Mouse (Mus musculus) brain, embryonic 14.5 days (tissue): Measurements from ENCODE around the gene Ilvbl. TPM values are rescaled to one million over a fixed set of nuclear protein-coding genes. Genes with fewer than 3 reads are reported as not detected.
"Not testable (repeated sequence)": the region's sequence is repeated elsewhere in the genome, so short reads cannot be mapped to it uniquely, and the experiment has no call there.

Source experiments
- DNase-seq: peaks from one replicate; pipeline ENCODE4 v3.0.0-alpha.2; 2011; ENCODE audit warnings: low read depth
- CTCF ChIP-seq: fragments of 200-500 bp; IDR thresholded peaks from 2 replicates; pipeline ENCODE4 v1.5.1; 2012; ENCODE audit warnings: inconsistent platforms, mild to moderate bottlenecking, moderate library complexity, borderline replicate concordance; ENCODE audit not compliant: insufficient read depth, insufficient read length; ENCODE audit errors: extremely low read depth
- POLR2A ChIP-seq: fragments of 200-500 bp; IDR thresholded peaks from 2 replicates; pipeline ENCODE4 v1.6.1; 2012; ENCODE audit warnings: mild to moderate bottlenecking, inconsistent platforms, borderline replicate concordance; ENCODE audit not compliant: poor library complexity, insufficient read depth, insufficient read length, severe bottlenecking; ENCODE audit errors: extremely low read depth
- polyA plus RNA-seq: library from polyadenylated mRNA; depleted of rRNA; stranded (reverse); fragments of >200 nt; gene quantifications from 2 replicates; pipeline ENCODE4 v1.2.3, GENCODE M21; 2012; rRNA removed

Ilvbl gene
- 44.6 and 45.2 TPM in 2 replicates for polyA plus RNA-seq

DNA sequence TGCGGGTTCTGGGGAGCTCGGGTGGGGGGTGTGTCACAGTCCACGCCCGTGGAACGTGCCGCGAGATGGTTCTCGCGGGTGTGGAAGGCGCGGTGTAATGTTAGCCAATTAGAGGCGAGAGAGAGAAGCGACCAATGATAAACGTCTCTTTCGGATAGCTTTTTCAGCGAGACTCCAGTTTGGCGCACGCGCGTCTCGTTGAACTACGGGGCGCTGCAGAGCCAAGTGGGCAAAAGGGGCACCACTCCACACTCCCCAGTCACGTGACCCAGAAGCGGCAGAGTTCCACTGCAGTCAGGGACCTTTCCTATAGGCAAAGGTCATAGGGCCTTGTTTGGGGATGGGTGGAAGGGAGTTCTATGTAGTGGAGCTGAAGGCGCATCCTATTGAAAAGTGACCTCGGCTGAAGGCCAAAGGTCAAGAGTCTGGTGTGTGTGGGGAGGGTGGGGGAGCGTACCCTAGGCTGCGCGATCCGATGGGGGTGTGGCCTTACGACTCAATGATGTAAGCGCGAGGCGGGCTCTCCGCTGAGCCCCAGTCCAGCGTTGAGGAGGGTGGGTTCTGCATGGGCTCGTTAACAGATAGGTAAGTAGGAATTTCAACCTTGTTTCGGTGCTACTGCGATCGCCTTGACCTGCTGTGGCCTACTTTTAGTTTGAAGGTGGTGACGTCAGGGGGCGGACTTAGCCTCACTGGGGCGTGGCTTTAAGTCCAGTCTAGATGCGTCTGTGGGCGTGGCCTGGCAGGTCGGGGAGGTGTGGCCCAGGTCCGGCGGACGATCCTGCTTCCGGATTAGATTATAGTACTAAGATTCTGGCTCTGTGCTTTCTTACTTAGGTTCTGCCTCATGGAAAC, at the start of gene Ilvbl:
TSS of gene Ilvbl (plus strand) at position 97 of the 855 bp plus-strand sequence.
- TF ChIP-seq POLR2A (no peak), CTCF (no peak)
- DNase-seq, result peak; percentile 98

DNA sequence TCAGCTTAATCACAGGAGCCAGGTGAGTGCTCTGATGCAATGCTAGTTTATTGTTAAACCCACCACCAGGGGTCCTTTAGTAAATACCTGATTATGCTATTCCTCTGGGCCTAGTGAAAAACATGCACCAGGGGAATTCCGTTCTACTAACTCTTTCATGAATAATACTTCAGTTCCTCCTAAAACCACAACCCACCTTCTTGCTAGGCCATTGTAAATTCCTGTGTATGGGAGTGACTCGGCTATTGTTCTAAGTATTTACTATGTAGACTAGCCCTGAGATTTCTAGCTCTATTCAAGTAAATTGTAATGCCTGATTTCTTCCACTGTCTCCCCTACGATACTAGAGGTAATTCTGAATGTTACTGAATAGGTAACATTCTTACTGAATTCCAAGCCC, 49.1 kb upstream of the Ilvbl start:
- DNase-seq, result not testable (repeated sequence)

DNA sequence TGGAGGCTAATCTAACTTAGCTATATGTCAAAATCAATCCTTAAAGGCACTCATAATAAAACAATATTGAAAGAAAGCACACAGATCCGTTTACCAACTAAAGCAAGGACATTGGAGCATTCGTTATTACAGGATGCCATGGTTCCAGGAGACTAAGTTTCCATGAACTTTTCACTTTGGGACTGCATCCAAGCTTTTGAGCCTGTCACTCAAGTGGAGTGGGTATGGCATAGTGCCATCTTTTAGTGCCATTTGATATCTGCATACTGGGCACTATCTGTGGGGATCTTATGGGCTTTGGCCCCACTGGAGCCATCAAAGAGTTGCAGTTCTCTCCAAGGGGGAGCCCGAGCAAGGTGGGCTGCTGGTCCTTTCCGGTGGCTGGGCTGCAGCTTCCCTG, 48.6 kb upstream of the Ilvbl start:
- no peak for DNase-seq
- TF ChIP-seq CTCF (no peak), POLR2A (no peak)

DNA sequence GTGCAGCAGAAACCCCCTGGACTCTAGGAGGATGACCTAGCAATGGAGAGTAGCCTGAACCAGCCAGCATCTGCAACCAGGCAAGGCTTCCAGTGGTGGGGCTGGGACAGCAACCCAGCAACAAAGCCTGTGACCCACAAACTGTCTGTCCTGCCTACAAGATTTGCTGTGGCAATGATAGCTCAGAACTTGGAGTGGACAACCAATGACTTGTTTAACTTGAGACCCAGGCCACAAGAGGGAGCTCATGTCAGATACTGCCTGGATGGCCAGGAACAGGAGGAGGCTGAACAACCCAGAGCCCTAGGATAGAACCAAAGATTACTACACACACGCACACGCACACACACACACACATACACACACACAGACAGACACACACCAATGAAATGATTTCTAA, 33.2 kb upstream of the Ilvbl start:
- TF ChIP-seq POLR2A, result no peak
- TF ChIP-seq CTCF, result no peak
- peak; percentile 8 for DNase-seq

DNA sequence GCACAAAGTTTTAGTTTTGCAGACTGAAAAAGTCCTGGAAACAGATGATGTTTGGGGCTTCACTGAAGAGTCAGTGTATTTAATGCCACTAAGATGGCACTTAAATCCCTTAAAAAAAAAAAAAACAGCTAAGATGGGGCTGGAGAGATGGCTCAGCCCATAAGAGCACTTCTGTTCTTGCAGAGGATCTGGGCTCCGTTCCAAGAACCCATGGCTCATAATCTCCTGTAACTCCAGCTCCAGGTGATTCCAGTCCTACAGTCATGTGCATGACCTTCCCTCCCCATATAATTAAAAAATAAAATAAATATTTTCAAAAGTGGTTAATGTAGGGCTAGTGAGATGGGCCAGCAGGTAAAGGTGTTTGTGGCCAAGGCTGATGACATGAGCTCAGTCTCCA, 9.1 kb upstream of the Ilvbl start:
- TF ChIP-seq CTCF, result no peak
- no peak for TF ChIP-seq POLR2A
- no peak for DNase-seq

DNA sequence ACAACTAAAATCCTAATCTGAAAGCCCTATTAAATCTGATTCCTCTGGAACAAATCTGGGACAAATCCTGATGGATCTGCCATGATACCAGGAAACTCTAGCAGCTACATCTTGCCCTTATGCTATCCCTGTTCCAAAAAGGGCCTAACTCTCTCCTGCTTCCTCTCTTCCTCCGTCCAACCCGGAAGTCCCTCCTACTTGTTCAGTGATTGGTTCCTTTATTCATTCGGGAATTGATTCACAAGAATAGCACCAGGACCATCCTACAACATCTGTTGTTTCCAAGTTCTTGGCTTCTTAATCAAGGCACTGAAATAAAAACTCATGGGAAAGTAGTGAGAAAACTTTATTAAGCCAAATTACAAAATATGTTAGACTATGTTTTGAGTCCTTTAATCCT, 5.0 kb upstream of the Ilvbl start:
- DNase-seq, result no peak
- TF ChIP-seq CTCF, result no peak
- no peak for TF ChIP-seq POLR2A

DNA sequence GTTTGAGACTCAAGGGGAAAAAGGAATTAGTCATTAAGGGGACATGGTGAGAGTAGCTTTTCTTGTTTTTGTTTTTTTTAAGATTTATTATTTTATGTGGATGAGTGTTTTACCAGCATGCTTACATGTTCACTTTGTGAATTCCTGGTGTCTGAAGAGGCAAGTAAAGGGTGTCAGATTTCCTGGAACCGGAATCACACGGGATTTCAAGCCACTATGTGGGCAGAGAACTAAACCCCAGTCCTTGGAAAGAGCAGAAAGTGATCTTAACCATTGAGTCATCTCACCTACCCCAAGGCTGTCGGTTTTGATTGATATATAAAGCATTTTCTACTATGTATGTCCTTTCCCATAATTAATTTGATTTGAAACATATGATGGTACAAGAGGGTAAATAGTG, 4.5 kb upstream of the Ilvbl start:
- TF ChIP-seq POLR2A (no peak), CTCF (no peak)
- DNase-seq, result no peak

DNA sequence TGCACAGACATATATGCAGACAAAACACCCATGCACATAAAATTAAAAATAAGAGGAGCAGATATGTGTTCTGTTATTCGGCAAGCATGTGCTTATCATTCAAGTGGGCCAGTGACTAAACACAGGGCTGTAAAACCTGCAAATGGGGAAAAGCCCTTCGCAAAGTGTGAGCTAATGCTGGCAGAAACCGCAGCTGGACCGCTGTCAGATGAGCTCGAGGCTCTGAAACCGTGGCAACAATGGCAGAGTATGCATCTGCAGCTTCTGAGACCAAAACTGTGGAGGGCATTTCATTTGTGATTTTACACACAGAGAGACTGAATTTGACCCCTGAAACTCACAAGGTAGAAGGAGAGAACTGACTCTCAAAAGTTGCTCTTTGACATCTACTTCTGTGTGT, 3.7 kb upstream of the Ilvbl start:
- no peak for TF ChIP-seq POLR2A
- TF ChIP-seq CTCF, result no peak
- DNase-seq, result no peak

DNA sequence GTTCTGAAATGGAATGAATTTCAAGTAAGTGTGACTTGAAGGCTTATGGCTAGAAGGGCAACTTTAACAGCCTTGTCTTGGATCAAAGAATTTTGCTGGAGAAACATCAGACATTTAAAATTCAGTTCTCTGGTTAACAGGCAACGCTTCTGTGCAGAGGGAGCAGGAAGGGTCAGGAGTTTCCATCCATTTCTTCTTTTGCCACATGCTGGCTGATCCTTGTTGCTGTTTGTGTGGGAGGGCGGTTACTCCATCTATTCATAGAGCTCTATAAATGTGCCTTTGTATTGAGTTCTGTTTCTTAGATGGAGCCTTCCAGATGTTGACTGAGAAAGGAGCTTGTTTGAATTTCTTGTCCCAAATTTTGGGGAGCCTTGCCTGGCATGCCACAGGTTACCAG, 3.2 kb upstream of the Ilvbl start:
- DNase-seq, result no peak
- TF ChIP-seq CTCF (no peak), POLR2A (no peak)

DNA sequence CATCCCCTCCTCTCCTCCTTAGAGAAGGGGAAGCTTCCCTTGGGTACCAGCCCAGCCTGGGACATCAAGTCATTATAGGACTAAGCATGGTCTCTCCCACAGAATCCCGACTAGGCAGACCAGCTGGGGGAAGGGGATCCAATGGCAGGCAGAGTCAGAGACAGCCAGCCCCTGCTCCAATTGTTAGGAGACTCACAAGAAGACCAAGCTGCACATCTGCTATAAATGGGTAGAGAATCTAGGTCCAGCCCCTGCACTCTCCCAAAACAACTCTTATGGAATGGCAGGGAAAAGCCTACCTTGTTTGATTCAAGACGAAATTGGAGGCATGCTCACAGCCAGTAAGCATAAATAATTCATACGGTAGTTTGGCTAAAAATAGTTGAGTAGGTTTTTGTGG, 920 bp upstream of the Ilvbl start:
- no peak for DNase-seq
- TF ChIP-seq POLR2A (no peak), CTCF (no peak)

DNA sequence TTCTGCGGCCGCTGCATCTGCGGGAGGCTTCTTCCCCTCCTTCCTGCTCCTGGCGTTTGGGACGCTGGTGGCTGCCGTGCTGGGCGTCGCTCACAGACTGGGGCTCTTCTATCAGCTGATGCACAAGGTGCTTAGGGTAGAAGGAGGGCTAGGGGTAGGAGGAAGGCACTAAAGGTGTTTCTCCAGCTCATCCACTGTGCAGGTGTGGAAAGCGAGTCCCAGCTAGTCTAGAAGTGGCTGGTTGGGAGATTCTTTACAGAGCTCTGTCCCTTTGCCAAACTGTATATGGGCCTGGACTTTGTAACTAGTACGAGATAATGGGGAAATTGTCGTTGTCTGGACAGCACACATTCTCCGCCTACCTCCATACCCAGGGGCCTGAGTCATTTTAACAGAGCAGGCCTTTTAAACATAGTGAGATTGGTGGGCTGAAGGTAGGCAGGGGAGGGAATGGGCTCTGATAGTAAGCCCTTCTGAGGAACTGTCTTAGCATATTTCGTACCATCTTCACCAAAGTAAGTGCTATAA, 1.0 kb downstream of the Ilvbl start:
- no peak for TF ChIP-seq CTCF
- no peak for TF ChIP-seq POLR2A
- no peak for DNase-seq

DNA sequence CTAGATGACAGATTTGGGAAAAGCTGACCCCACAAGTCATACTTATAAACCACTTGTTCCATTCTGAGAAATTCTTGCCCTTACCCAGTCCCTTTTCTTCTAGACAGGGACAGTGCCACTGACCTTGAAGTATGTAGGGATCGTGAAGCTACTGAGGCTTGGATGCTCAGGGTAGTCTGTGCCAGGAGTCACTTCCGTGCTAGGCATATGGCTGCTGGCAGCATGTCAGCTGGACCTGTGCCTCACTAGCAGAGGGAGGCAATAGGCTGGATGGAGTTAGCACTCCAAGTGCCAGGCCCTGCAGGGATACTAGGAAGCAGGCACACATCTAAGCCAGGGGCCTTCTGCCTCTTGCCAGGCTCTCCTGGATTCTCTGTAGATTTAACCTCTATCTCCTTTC, 1.5 kb downstream of the Ilvbl start:
- peak; percentile 80 for DNase-seq
- TF ChIP-seq CTCF, result no peak
- TF ChIP-seq POLR2A, result no peak

DNA sequence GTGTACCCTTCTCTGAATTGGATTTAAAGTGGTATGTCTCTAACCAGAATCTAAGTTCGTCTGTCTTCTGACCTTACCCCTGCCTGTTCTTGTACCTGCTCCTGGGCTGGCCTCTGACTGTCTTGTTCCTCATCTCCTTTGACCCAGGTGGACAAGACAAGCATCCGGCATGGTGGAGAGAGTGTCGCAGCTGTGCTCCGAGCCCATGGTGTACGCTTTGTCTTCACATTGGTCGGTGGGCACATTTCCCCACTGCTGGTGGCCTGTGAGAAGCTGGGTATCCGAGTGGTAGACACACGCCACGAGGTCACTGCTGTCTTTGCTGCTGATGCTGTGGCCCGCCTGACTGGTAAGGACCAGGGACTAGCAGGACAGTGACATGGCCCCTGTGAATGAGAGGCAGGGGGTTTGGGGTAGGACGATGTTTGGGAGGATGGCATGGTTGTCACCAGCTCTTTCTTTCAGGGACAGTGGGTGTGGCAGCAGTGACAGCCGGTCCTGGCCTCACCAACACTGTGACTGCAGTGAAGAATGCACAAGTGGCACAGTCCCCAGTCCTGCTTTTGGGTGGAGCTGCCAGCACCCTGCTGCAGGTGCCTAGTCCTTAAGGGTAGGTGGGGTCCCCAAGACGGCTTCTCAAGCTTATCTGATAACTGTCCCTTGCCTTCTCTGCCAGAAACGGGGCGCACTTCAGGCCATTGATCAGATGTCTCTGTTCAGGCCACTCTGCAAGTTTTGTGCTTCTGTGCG, 2.5 kb downstream of the Ilvbl start:
- TF ChIP-seq CTCF (no peak), POLR2A (no peak)
- DNase-seq, result no peak

DNA sequence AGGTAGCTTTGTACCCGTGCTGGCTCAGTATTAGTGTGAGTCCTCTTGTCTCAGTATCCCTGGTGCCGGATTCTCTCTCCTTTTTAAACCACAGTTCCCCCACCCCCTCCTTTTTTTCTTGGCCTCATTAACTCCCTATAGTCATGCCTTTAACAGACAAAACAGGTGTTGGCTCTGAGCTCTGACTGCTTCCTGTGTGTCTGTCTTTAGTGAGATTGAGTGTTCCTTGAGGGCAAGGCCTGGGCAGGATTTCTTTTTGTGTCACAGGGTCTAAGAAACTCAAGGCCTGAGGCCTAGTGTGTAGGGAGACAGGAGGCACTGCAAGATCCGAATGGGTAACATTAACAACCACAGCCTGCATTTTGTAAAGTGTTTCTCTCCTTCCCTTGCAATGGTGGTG, 4.1 kb downstream of the Ilvbl start:
- TF ChIP-seq CTCF (no peak), POLR2A (no peak)
- DNase-seq, result no peak

DNA sequence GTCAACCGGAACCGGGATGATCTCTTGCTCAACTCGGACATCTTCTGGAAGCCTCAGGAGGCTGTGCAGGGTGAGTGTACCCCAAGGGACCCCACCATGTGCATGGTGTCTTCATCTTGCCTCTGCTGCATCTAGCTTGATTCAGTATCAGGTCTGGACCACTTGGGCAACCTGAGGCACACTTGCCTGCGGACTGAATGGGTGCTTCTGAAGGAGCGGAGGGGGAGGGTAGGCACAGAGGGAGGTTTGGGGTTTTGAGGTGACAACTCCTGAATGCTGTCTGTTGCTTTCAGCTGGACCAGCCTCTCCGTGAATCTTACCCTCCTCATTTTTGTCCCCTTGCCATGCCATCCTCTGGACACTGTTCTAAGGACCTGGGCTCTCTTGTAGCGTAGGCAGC, 7.0 kb downstream of the Ilvbl start:
- DNase-seq, result no peak
- TF ChIP-seq CTCF, result no peak
- no peak for TF ChIP-seq POLR2A
